Mouse (Mus musculus) v-Abl transformed pro-B cells (cell line): ENCODE results near the gene Pde8a.
"Not testable (repeated sequence)": the region's sequence is repeated elsewhere in the genome, so short reads cannot be mapped to it uniquely, and the experiment has no call there.

Experiments
- in situ Hi-C, 2 experiments: fragments of 400-800 bp; cut with MboI; formaldehyde crosslinking; loops; one replicate each; pipeline ENCODE4 v1.15.1; 2025; ENCODE audit not compliant: unreplicated experiment in 2 of 2

Gene Pde8a

GRCm38 (mm10) chr7:81213347-81214152 lies at the start of gene Pde8a:
TSS of gene Pde8a (plus strand) at chr7:81213596.
- in situ Hi-C loops: loop anchor here (5.0 to 10.0 kb wide), 2 partner anchors 79 to 81 kb away; no protein-coding TSS in a partner anchor

GRCm38 (mm10) chr7:81164411-81164810 lies 49.0 kb upstream of the Pde8a start:
- in situ Hi-C loops: loop anchor here (5.0 to 25.0 kb wide), 7 partner anchors 140 to 1108 kb away; partner anchors contain the start of genes 3110040N11Rik (in 1 of the 2), Fsd2 (in 1 of the 2), Ramac (in 1 of the 2) and Whamm (in 1 of the 2)

GRCm38 (mm10) chr7:81167124-81167523 lies 46.3 kb upstream of the Pde8a start:
- in situ Hi-C loops: loop anchor here (5.0 to 25.0 kb wide), 6 partner anchors 35 to 1095 kb away; partner anchors contain the start of genes 3110040N11Rik (in 1 of the 2), Fsd2 (in 1 of the 2), Ramac (in 1 of the 2) and Whamm (in 1 of the 2)

GRCm38 (mm10) chr7:81169351-81169750 lies 44.0 kb upstream of the Pde8a start:
- in situ Hi-C loops: loop anchor here (5.0 to 25.0 kb wide), 6 partner anchors 33 to 1093 kb away; partner anchors contain the start of genes 3110040N11Rik (in 1 of the 2), Fsd2 (in 1 of the 2), Ramac (in 1 of the 2) and Whamm (in 1 of the 2)

GRCm38 (mm10) chr7:81173931-81174330 lies 39.5 kb upstream of the Pde8a start:
- in situ Hi-C loops: loop anchor here (25.0 kb wide), 4 partner anchors 388 to 1088 kb away; partner anchors contain the start of genes 3110040N11Rik (in 1 of the 2), Fsd2 (in 1 of the 2), Ramac (in 1 of the 2) and Whamm (in 1 of the 2)

GRCm38 (mm10) chr7:81174654-81175053 lies 38.7 kb upstream of the Pde8a start:
- in situ Hi-C loops: loop anchor here (25.0 kb wide), 4 partner anchors 388 to 1088 kb away; partner anchors contain the start of genes 3110040N11Rik (in 1 of the 2), Fsd2 (in 1 of the 2), Ramac (in 1 of the 2) and Whamm (in 1 of the 2)

GRCm38 (mm10) chr7:81176187-81176769 lies 37.1 kb upstream of the Pde8a start:
- in situ Hi-C loops: no loop called here

- in situ Hi-C loops: no loop called here
These were observed 33.9 kb upstream of the Pde8a start for GRCm38 (mm10) chr7:81179494-81179893.

- in situ Hi-C loops: no loop called here
These were observed 30.8 kb upstream of the Pde8a start for GRCm38 (mm10) chr7:81182492-81183175.

- in situ Hi-C loops: no loop called here
These were observed 30.2 kb upstream of the Pde8a start for GRCm38 (mm10) chr7:81183181-81183580.

- in situ Hi-C loops: no loop called here
These were observed 29.3 kb upstream of the Pde8a start for GRCm38 (mm10) chr7:81184136-81184535.

- in situ Hi-C loops: no loop called here
These were observed 28.7 kb upstream of the Pde8a start for GRCm38 (mm10) chr7:81184651-81185050.

- in situ Hi-C loops: not testable (repeated sequence)
These were observed 27.4 kb upstream of the Pde8a start for GRCm38 (mm10) chr7:81186036-81186435.

- in situ Hi-C loops: no loop called here
These were observed 24.2 kb upstream of the Pde8a start for GRCm38 (mm10) chr7:81189180-81189579.

- in situ Hi-C loops: no loop called here
These were observed 17.9 kb upstream of the Pde8a start for GRCm38 (mm10) chr7:81195509-81195908.

- in situ Hi-C loops: no loop called here
These were observed 16.6 kb upstream of the Pde8a start for GRCm38 (mm10) chr7:81196796-81197195.

GRCm38 (mm10) chr7:81198538-81198937 lies 14.9 kb upstream of the Pde8a start:
- in situ Hi-C loops: no loop called here

- in situ Hi-C loops: no loop called here
These were observed 14.3 kb upstream of the Pde8a start for GRCm38 (mm10) chr7:81199109-81199508.

- in situ Hi-C loops: loop anchor here (5.0 kb wide), 2 partner anchors 32 to 113 kb away; no protein-coding TSS in a partner anchor
These were observed 13.6 kb upstream of the Pde8a start for GRCm38 (mm10) chr7:81199757-81200156.

GRCm38 (mm10) chr7:81202389-81202788 lies 11.0 kb upstream of the Pde8a start:
- in situ Hi-C loops: loop anchor here (5.0 kb wide), 2 partner anchors 35 to 110 kb away; no protein-coding TSS in a partner anchor
